Mouse (Mus musculus) heart, adult 2 months (tissue): ENCODE results near the gene Phf6. TPM values are rescaled to one million over a fixed set of nuclear protein-coding genes. Genes with fewer than 3 reads are reported as not detected.
A peak's percentile ranks its signal among the peaks of the same experiment; 100 is the strongest.

Experiments used
- DNase-seq, 2 experiments: peaks; one replicate each; pipeline ENCODE4 v3.0.0; 2021
- H3K27ac ChIP-seq: fragments of 200-600 bp; 2 replicates; pipeline ENCODE4 v1.8.1; 2022
- H3K27me3 ChIP-seq: fragments of 200-500 bp; 2 replicates; pipeline ENCODE4 v1.6.1; 2012; ENCODE audit warnings: mild to moderate bottlenecking, low read length, inconsistent platforms, mixed read lengths; ENCODE audit not compliant: control insufficient read depth, insufficient read depth
- H3K36me3 ChIP-seq: fragments of 200-500 bp; 2 replicates; pipeline ENCODE4 v1.6.1; 2012; ENCODE audit warnings: low read length, inconsistent platforms; ENCODE audit not compliant: control insufficient read depth, insufficient read depth
- H3K4me1 ChIP-seq: fragments of 200-500 bp; 2 replicates; pipeline ENCODE4 v1.6.1; 2011; ENCODE audit warnings: low read length; ENCODE audit not compliant: control insufficient read depth, insufficient read depth
- H3K4me3 ChIP-seq: fragments of 200-600 bp; 2 replicates; pipeline ENCODE4 v1.8.1; 2022
- H3K79me2 ChIP-seq: fragments of 200-500 bp; replicated peaks from 2 replicates; pipeline ENCODE4 v1.6.1; 2012; ENCODE audit warnings: mild to moderate bottlenecking, inconsistent platforms, low read length, moderate library complexity, mixed read lengths; ENCODE audit not compliant: control insufficient read depth, insufficient read depth
- H3K9ac ChIP-seq: fragments of 200-500 bp; 2 replicates; pipeline ENCODE4 v1.6.1; 2012; ENCODE audit warnings: low read depth, mild to moderate bottlenecking, control low read depth, inconsistent platforms, low read length, mixed read lengths
- CTCF ChIP-seq: fragments of 200-600 bp; IDR thresholded peaks from 2 replicates; pipeline ENCODE4 v1.8.1; 2022; ENCODE audit warnings: antibody characterized with exemption, mild to moderate bottlenecking, moderate library complexity
- EP300 ChIP-seq: fragments of 200-500 bp; IDR thresholded peaks from 2 replicates; pipeline ENCODE4 v1.6.1; 2011; ENCODE audit warnings: low read depth, low read length, control low read depth; ENCODE audit not compliant: insufficient read depth
- POLR2A ChIP-seq: fragments of 200-500 bp; IDR thresholded peaks from 2 replicates; pipeline ENCODE4 v1.6.1; 2011; ENCODE audit warnings: mild to moderate bottlenecking, low read depth, low read length, control low read depth; ENCODE audit not compliant: insufficient read depth
- WGBS: fragments of 180-500 bp; shearing (Covaris S2); methylation state at CpG from one replicate; pipeline ENCODE4 v1.1.7; 2018; 5-methylcytosine and 5-hydroxymethylcytosine counted together
- intact Hi-C: fragments of 180-260 bp; cut with DNase I; formaldehyde crosslinking; loops from one replicate; pipeline ENCODE4 v1.15.1; 2025
- polyA plus RNA-seq: library from polyadenylated mRNA; depleted of rRNA; stranded (reverse); fragments of >200 nt; gene quantifications from 2 replicates; pipeline ENCODE4 v1.2.3, GENCODE M21; 2012
- total RNA-seq, 2 experiments: library from RNA; stranded (reverse); gene quantifications; 2 replicates each; pipeline ENCODE4 v1.2.3; 2021

The Phf6 gene
- total and polyA plus RNA-seq, 3 experiments: 1.0 to 5.1 (median 4.6) TPM

DNA sequence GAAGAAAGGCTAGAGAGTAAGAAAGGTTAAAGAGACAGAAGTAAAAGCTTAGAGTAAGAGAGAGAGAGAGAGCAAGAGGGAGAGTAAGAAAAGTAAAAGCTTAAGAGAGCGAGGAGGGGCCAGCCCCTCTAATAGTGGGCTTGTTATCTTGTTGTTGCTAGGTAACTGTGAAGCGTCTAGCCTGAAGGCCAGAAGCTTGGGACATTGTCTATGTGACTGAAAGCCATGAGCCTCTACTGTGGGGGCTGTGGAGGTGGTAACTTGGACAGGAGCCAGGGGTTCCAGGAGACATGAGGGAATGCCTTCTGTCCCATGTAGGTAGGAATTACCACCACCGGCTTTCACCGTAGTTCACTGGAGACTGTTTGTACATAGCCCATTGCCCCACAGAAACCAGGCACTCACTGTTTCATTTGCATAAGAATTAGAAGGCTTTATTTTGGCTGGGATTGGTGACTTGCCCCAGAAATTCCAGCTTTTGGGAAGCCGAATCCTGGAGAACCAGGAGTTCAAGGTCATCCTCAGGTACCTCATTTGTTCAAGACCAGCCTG is 49.6 kb downstream of the Phf6 start:
- no peaks in the 10 kb centered on the region for H3K79me2 ChIP-seq
- H3K4me1 ChIP-seq: no peaks in the 10 kb centered on the region
- intact Hi-C loops: no loop called here
- no peaks in the 10 kb centered on the region for H3K36me3 ChIP-seq
- no peaks in the 10 kb centered on the region for H3K27me3 ChIP-seq
- TF ChIP-seq CTCF: no peak
- no peak for TF ChIP-seq POLR2A
- no peak for TF ChIP-seq EP300
- no peak overlapping the region for H3K4me3 ChIP-seq
- 74% methylated on average over 5 of the region's 5 CpGs for WGBS
- DNase-seq: no peak
- H3K27ac ChIP-seq: no peak overlapping the region
- no peak overlapping the region for H3K9ac ChIP-seq

DNA sequence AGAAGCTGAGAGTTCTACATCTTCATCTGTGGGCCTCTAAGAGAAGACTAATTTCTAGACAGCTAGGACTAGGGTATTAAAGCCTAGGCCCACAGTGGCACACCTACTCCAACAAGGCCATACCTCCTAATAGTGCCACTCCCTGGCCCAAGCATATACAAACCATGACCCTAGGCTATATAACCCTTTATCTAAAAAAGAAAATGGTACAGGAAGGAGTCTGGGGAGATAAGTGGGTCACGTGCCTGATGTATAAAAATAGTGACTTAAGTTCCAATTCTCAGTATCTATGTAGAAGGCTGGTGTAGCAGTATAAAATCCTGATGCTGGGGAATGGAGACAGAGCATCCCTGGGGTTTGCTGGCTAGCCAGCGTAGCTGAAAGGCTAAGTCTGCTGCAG is 53.1 kb downstream of the Phf6 start:
- H3K27me3 ChIP-seq: no peaks in the 10 kb centered on the region
- WGBS: 59% methylated on average over 2 of the region's 2 CpGs

DNA sequence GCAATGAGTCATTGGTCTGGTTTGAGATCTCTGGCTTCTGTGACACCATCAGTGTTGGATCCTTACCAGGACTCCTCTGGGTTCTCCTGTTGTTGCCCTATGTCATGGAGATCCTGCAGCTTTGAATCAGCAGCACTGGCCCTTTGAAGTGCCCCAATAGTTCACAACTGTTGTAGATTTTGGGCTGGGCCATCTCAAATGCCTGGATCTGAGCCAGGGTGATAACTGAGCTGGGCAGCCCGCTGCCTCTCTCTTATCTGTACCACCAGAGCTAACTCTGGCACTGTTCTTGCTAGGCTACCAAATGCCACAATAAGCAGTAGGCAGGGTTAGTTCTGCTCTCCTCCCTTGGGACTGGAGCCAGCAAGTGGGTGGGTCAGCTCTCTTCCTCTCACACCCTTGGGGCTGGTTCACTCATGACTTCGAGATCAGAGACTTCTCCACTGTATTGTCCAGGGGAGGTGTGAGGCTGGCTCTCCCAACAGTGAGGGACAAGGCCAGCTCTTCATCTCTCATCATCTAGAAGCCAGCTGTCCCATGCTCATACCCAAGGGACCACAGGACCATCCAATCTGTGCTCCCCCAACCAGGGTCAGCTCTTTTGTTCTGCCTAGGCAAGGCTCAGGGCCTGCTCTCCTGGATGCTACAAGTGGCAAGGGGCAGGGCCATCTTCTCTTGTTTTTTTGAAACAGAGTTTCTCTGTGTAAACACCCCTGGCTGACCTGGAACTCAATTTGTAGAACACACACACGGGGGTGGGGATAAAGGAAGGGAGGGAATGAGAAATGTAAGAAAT is 59.3 kb downstream of the Phf6 start:
- Histone ChIP-seq H3K27ac (peak overlapping the region; percentile 28; the same call in 1 of the 2 replicates), H3K4me3 (no peak overlapping the region), H3K27me3 (no peaks in the 10 kb centered on the region), H3K36me3 (no peaks in the 10 kb centered on the region), H3K9ac (no peak overlapping the region), H3K4me1 (peaks cover 3% of the 10 kb centered on the region), H3K79me2 (no peaks in the 10 kb centered on the region)
- intact Hi-C loops: no loop called here
- TF ChIP-seq POLR2A: no peak
- no peak for TF ChIP-seq EP300
- TF ChIP-seq CTCF: no peak
- peak; percentile 50 to 64 for DNase-seq
- WGBS: 25% methylated on average over 3 of the region's 3 CpGs

More for the DNA sequence above, 53.1 kb downstream of the Phf6 start:
- no peak overlapping the region for H3K9ac ChIP-seq
- intact Hi-C loops: no loop called here
- no peak overlapping the region for H3K4me3 ChIP-seq
- no peak overlapping the region for H3K27ac ChIP-seq
- TF ChIP-seq CTCF (no peak), EP300 (no peak), POLR2A (no peak)
- no peaks in the 10 kb centered on the region for H3K36me3 ChIP-seq
- no peaks in the 10 kb centered on the region for H3K79me2 ChIP-seq
- no peak for DNase-seq
- no peaks in the 10 kb centered on the region for H3K4me1 ChIP-seq

DNA sequence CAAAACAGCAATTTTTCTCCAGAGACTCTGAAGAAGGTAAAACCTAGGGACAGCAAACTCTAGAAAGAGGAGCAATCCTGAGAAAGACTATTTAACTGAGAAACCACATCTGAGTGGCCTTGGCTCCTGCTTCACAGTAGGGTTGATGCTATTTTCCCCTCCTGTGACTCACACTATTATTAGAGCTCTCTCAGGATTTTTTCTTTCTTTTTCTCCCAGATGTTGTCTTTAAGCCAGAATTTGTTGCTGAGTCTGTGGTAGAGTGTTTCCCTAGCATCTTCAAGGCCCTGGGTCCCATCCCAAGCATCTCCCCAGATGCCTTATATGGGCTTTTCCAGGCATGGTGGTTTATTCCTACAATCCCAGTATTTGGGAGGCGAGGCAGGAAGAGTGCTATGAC is 60.1 kb downstream of the Phf6 start:
- intact Hi-C loops: no loop called here
- 55% methylated on average over 1 of the region's 1 CpGs for WGBS

DNA sequence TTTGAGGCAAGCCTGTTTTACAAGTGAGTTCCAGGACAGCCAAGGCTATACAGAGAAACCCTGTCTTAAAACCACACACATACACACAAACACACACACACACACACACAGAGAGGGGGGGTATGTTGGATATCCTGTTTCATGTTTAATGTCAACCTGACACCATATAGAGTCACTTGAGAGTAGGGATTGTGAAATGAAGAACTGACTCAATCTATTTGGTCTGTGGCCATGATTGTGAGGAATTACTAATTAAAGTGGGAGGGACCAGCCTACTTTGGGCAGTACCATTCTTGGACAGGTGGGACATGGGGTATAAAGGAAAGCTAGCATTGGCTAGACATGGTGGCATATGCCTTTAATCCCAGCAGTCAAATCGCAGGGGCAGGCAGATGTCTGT is 60.6 kb downstream of the Phf6 start:
- no peak for DNase-seq
- peaks cover 3% of the 10 kb centered on the region for H3K4me1 ChIP-seq
- H3K27ac ChIP-seq: no peak overlapping the region
- H3K9ac ChIP-seq: no peak overlapping the region
- WGBS: 91% methylated on average over 1 of the region's 1 CpGs
- no peaks in the 10 kb centered on the region for H3K36me3 ChIP-seq
- no peaks in the 10 kb centered on the region for H3K79me2 ChIP-seq
- no peak for TF ChIP-seq CTCF
- no peak for TF ChIP-seq EP300
- no peak for TF ChIP-seq POLR2A
- no peaks in the 10 kb centered on the region for H3K27me3 ChIP-seq
- no peak overlapping the region for H3K4me3 ChIP-seq
- intact Hi-C loops: no loop called here

More for the DNA sequence above, 60.1 kb downstream of the Phf6 start:
- Histone ChIP-seq H3K27me3 (no peaks in the 10 kb centered on the region), H3K4me3 (no peak overlapping the region), H3K4me1 (peaks cover 3% of the 10 kb centered on the region), H3K79me2 (no peaks in the 10 kb centered on the region), H3K36me3 (no peaks in the 10 kb centered on the region), H3K27ac (no peak overlapping the region), H3K9ac (no peak overlapping the region)
- TF ChIP-seq EP300 (no peak), CTCF (no peak), POLR2A (no peak)
- DNase-seq: no peak

DNA sequence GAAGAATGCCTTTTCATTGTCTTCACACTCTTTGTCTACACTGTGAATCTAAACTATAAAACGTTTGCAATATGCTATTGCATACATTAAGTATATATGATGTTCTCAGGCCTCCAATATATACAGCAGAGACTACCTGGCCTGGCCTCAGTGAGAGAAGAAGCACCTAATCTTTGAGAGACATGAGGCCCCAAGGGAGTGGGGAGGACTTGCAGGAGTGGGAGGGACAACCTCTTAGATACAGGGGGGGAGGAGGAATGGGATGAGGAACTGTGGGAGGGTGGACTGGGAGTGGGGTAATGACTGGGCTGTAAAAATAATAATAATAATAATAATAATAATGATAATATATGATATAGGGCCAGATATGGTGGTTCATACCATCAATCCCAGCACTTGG is 66.5 kb downstream of the Phf6 start:
- H3K79me2 ChIP-seq: no peaks in the 10 kb centered on the region
- H3K4me3 ChIP-seq: no peak overlapping the region
- H3K36me3 ChIP-seq: no peaks in the 10 kb centered on the region
- no peak overlapping the region for H3K27ac ChIP-seq
- no peaks in the 10 kb centered on the region for H3K27me3 ChIP-seq
- WGBS: 44% methylated on average over 1 of the region's 1 CpGs
- intact Hi-C loops: no loop called here
- H3K9ac ChIP-seq: no peak overlapping the region
- TF ChIP-seq POLR2A: no peak
- TF ChIP-seq CTCF: no peak
- no peak for TF ChIP-seq EP300
- no peak for DNase-seq
- no peaks in the 10 kb centered on the region for H3K4me1 ChIP-seq
